Mouse (Mus musculus) layer of hippocampus, postnatal 36 days (tissue): ENCODE measurements around the gene Rnd2. TPM values are rescaled to one million over a fixed set of nuclear protein-coding genes. Genes with fewer than 3 reads are reported as not detected.
"Not testable (repeated sequence)": the region's sequence is repeated elsewhere in the genome, so short reads cannot be mapped to it uniquely, and the experiment has no call there.

Source experiments
- DNase-seq, 2 experiments: peaks; one replicate each; pipeline ENCODE4 v3.0.0; 2022
- total RNA-seq, 2 experiments: library from RNA; stranded (reverse); gene quantifications; 2 replicates each; pipeline ENCODE4 v1.2.3; 2021

Rnd2 gene
- total RNA-seq, 2 experiments from 2014 or later = 123 TPM

DNA sequence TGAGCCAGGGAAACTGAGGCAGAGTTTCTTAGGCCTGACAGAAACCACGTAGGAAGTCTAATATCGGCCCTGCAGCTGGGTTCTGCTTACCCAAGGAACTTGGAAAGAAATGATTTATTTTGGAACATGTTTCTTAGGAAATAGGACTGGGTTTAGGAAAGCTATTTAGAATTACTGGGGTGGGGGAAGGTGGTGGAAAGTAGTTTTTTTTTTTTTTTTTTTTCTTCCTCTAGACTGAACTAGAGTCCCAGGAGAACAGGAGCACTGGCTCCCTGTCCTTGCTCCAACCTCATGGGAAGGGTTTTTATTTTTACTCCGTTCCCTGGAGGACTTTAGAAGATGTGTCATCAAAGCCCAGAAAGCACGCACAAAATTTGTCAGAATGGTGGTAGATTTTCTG is 4.4 kb downstream of the Rnd2 start:
- DNase-seq = no peak

GRCm38 (mm10) chr11:101470206-101470605 is 5.4 kb downstream of the Rnd2 start:
- DNase-seq = no peak

DNA sequence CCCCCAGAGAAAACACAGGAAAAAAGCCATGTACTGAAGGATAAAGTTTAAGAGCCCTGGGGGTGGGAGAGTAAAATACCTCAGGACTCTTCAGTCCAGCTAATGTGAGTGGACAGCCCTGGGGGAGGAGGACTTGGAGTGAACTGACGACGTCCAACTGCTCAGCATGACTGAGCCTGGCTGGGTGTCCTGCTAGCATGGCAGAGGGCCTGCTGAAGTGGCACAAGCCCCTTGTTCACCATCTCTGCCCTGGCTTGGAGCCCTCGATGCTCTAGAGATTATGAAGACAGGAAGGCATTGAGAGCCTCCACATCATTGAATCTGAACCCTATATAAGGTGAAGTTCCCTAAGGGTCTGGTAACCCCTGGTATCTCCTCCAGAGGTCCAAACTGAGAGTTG is 7.1 kb downstream of the Rnd2 start:
- DNase-seq = no peak

DNA sequence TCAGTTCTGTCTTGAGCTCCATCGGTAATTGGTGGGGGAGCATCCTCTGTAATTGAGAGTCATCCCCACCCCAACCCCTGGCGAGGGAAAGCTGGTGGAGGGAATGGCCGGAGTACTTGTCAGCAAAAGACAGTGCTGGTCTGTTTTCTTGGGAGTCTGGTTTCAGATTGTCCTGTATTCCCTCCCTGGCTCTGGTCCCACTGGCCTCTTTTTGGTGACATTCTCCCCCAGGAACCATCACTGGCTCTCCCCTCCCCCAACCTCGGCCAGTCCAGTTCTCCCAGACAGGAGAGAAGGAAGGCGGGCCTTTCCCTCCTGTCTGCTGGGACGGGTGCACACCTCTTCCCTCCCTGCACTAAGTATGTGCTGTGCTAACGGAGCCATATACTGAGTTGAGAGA is 7.5 kb downstream of the Rnd2 start:
- DNase-seq = peak in 1 of 2 experiments; percentile 32

- DNase-seq = not testable (repeated sequence)
These were observed 8.9 kb downstream of the Rnd2 start for GRCm38 (mm10) chr11:101473686-101474085.

GRCm38 (mm10) chr11:101474298-101474697 is 9.5 kb downstream of the Rnd2 start:
- no peak for DNase-seq

DNA sequence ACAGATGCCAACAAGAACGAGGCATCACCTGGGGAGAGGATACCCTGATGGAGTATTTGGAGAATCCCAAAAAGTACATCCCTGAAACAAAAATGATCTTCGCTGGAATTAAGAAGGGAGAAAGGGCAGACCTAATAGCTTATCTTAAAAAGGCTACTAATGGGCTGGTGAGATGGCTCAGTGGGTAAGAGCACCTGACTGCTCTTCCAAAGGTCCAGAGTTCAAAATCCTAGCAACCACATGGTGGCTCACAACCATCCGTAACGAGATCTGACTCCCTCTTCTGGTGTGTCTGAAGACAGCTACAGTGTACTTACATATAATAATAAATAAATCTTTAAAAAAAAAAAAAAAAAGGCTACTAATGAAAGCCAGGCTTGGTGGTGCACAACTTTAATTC is 11.6 kb downstream of the Rnd2 start:
- DNase-seq = not testable (repeated sequence)

GRCm38 (mm10) chr11:101477194-101477551 is 12.4 kb downstream of the Rnd2 start:
- DNase-seq = no peak

- DNase-seq = no peak
These were observed 12.9 kb downstream of the Rnd2 start for GRCm38 (mm10) chr11:101477552-101478211.

DNA sequence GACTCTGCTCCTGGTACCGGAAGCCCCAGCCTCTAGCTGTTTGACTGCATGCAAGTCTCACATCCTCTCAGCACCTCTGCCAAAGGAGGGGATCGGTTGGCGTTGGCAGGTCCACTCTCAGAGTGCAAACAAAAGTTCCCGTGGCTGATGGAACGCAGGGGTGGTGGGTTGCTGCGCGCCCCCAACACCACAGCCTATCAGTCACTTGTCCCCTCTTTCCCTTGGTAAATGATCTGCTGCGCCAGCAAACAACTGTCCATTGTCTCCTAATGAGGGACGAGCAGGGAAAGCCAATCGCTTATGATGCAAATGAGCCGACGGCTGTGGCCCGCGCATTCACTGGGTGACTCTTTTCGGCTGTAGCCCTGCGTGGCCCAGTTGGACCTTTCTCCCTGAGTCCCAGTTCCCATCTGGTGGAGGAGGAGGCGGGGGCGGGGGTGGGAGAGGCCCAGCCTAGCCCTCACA is 14.4 kb downstream of the Rnd2 start:
- DNase-seq = peak; percentile 34 to 39

DNA sequence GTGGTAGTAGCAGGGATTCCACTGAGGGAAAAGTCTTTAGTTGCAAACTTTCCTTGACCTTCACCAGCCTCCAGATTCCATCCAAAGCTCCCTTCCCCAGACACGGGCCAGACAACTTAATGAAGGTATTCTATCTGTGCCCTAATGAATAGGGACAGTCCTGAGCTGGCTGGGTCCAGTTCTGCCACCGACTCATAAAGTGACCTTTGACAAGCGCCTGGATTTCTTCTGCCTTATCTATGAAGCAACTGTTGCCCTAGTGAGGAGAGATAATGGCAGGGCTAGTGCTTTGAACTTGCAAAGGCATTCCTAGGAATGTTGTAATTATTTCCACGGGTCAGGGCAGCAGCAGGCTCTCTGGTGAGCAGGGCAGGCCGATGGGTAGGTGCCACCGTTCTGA is 16.1 kb downstream of the Rnd2 start:
- DNase-seq = no peak

DNA sequence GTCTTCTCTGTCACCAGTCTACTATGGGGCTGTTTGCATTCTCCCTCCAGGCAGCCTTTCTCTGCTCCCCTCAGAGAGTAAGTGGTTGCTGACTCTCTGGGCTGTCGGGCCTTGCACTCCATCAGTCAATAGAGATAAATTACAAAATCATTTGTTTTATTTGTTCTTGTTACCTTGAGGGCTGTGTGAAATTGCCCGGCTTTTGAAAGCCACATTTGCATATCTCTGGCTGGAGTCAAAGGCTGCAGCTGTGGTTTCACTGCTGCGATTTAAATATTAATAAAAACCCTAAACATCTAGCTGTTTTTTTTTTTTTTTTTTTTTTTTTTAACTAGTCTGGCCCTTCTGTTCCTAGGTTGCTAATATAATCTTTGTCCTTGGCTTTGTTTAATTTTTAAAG is 19.0 kb downstream of the Rnd2 start:
- no peak for DNase-seq

- DNase-seq = no peak
These were observed 19.4 kb downstream of the Rnd2 start for GRCm38 (mm10) chr11:101484245-101484644.

DNA sequence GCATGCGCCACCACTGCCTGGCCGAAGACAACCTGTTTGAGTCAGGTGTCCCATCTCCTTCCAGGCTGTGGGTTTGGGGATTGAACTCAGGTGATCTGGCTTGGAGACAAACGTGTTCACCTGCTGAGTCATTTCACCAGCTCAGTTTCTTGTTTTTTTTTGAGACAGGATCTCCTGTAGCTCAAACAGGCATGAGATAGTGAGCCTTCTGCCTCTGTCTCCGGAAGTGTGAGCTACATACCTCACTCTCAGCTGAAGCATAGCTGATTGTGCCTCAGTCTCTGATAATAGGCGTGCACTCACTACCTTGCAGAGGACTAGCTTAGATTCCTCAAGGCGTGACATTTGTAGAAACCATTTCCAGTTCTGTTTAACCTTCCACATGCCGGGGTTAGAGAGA is 20.0 kb downstream of the Rnd2 start:
- no peak for DNase-seq

DNA sequence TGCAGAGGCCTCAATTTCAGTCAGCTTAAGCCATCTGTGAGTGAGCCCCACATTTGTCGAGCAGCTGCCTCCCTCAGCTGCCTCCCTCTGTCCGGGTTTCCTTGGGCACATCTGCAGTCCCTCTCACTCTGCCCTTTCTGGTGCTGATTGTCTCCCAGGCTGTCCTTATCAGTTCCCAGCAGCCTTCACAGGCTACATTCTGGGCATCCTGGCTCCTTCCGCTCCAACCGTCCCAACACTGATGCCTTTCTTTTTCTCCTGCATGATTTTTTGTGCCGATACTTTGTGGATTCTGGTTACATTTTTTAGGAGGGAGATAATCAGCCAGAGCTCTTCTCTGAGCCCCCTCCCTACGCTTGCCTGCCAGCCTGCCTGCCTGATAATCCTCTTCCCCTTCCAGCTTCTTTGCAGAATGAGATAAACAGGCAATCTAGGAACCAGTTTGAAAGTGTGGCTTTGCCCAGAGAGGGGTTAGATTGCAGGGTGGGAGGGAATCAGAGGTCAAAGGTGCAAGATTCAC is 20.8 kb downstream of the Rnd2 start:
- no peak for DNase-seq

DNA sequence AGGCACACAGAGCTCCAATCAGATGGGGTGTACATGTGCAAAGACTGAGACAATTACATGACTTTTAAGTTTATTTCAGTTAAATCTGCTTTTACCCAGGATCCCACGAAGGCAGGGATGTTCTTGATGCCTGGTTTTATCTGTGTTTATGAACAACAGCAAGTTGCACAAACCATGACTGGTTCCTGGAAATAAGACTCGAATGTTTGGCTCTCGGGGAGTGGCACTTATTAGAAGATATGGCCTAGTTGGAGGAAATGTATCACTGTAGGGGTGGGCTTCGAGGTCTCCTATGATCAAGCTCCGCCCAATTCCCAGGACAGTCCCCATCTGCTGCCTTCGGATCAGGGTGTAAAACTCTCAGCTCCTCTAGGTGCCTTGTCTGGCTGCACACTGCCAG is 21.3 kb downstream of the Rnd2 start:
- DNase-seq = no peak

DNA sequence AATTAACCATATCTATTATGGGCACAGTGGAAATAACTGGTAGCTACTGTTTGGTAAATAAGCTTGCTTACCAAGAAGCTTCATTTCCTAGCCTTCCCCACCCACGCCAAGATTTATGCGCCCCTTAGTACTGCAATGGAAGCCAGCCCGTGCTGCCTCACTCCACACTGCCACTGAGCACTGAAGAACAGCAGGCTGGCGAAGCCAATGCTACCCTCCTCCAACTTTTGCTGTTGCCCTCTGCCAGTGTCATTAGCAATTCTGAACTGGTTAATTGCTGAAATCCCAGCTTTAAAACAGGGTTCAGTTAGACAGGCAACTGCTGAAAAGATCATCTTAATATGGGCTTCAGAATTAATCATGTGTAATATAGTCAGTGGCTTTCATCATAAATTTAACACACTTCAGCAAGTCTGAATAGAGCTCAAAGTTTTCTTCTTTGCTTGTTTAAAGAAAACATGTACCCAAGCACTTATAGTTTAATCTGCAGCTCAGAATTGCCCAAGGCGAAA is 41.5 kb downstream of the Rnd2 start:
- DNase-seq = peak in 1 of 2 experiments; percentile 11

DNA sequence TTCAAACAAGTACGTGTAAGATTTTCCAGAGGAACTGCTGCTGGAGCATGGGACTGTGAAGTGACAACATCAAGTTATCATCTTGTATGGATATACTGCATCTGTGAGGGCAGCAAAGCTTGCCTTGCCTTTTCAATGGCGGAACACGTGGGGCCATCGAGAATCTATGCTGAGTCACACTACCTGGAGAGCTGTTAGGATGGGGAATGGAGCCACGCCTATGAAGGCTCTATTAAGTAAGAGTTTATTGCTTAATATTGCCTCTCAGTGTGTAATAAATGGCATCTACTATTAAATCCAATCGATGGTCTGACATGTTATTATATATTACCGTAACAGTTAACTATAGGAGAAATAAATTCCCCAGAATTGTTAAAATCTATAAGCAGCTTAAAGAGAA is 42.3 kb downstream of the Rnd2 start:
- DNase-seq = no peak

DNA sequence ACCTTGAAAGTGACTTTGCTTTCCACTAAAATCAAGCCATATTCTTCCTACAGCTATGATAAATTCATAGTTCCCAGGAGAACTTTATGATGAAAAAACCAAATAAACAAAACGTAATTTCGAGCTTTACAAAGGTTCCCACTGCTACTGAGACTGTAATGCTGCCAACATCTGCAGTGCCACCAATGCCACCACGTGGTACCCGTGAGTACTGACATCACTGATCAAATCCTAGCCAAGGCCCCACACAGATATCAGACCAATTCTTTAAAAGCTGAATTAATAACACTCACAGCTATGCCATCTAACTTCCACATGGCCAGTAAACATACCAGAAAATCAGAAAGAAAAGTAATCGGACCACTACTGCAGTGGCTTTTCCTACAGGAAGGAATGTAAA is 54.1 kb downstream of the Rnd2 start:
- DNase-seq = no peak

- no peak for DNase-seq
These were observed 54.6 kb downstream of the Rnd2 start for GRCm38 (mm10) chr11:101519364-101519763.
